Mouse (Mus musculus) forebrain, embryonic 16.5 days (tissue): ENCODE results near the gene Tm9sf2. TPM values are rescaled to one million over a fixed set of nuclear protein-coding genes. Genes with fewer than 3 reads are reported as not detected.

Source experiments
- ATAC-seq: fragments of 200-750 bp; cut with Nextera tagmentation; 2 replicates; pipeline ENCODE4 v1.8.0; 2017; ENCODE audit warnings: mild to moderate bottlenecking, moderate library complexity
- H3K27ac ChIP-seq: fragments of 300-500 bp; sonication (generic); 2 replicates; pipeline ENCODE4 v1.5.1; 2014; ENCODE audit warnings: low read length, control low read depth
- H3K27me3 ChIP-seq: fragments of 300-500 bp; sonication (generic); replicated peaks from 2 replicates; pipeline ENCODE4 v1.6.1; 2014; ENCODE audit warnings: low read length; ENCODE audit not compliant: control insufficient read depth, insufficient read depth
- H3K36me3 ChIP-seq: fragments of 300-500 bp; sonication (generic); 2 replicates; pipeline ENCODE4 v1.6.1; 2014; ENCODE audit not compliant: control insufficient read depth, insufficient read depth
- H3K4me1 ChIP-seq: fragments of 300-500 bp; sonication (generic); replicated peaks from 2 replicates; pipeline ENCODE4 v1.6.1; 2014; ENCODE audit warnings: low read length; ENCODE audit not compliant: control insufficient read depth, insufficient read depth
- H3K4me2 ChIP-seq: fragments of 300-500 bp; sonication (generic); 2 replicates; pipeline ENCODE4 v1.6.1; 2014; ENCODE audit warnings: mild to moderate bottlenecking, low read length, control low read depth
- H3K4me3 ChIP-seq: fragments of 300-500 bp; sonication (generic); replicated peaks from 2 replicates; pipeline ENCODE4 v1.5.1; 2014; ENCODE audit warnings: mild to moderate bottlenecking, low read length, control low read depth
- H3K9ac ChIP-seq: fragments of 300-500 bp; sonication (generic); replicated peaks from 2 replicates; pipeline ENCODE4 v1.6.1; 2014; ENCODE audit warnings: low read depth, low read length, control low read depth
- H3K9me3 ChIP-seq: fragments of 300-500 bp; sonication (generic); 2 replicates; pipeline ENCODE4 v1.6.1; 2016; ENCODE audit warnings: low read length; ENCODE audit not compliant: control insufficient read depth
- WGBS: fragments of 180-500 bp; shearing (Covaris S2); extraction: QIAGEN DNeasy Blood & Tissue Kit; methylation state at CpG from one replicate; pipeline ENCODE4 v1.1.7; 2014; 5-methylcytosine and 5-hydroxymethylcytosine counted together
- polyA plus RNA-seq: library from polyadenylated mRNA; unstranded; fragments of >200 nt; fragmentation: Nextera tagmentation; extraction: Ambion mirVana; gene quantifications from 2 replicates; pipeline ENCODE4 v1.2.1, GENCODE M21; 2015

Tm9sf2 gene
- polyA plus RNA-seq, 1 experiment from 2014 or later, result 114 TPM

DNA sequence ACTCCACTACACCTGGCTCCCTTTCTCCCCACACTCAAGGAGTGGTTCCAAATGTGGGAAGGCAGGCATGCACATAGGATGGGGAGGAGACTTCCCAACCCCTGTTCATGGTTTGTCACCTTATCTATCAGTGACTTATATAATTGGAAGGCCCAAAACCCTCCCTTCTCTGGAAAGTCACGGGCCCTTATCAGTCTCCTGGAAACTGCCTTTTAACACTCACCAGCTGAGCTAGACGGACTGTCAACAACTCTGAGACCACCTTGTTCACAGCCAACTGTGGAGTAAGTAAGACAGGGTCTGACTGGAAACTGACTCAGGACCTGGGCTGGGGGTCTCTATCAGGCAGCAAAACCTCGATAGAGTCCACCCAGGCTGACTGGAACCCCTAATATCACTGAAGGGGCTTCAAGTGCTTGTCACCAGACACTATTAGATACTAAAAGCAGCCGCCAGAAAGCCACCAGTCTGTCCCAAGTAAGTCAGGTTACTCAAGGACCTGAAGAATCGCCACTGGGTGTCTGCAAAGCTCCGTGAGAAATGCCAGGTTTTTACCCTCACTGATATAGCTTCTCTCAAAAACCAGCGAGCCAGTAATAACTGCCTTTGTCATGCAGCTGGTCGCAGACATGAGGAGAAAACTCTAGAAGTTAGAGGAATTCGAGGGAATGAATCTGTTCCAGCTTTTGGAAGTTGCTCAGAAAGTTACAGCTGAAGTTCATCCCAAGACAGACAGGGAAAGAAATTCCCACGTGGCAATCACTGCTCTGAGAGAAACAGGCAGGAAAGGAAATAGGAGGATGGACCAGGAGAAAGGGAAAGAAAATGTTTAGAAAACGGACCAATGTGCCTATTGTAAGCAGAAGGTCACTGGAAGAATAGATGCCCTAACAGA lies 37.8 kb upstream of the Tm9sf2 start:
- no peak for ATAC-seq
- no peaks in the 10 kb centered on the region for H3K4me1 ChIP-seq
- 53% methylated on average over 11 of the region's 11 CpGs for WGBS
- H3K9ac ChIP-seq, result no peak overlapping the region
- no peaks in the 10 kb centered on the region for H3K36me3 ChIP-seq
- no peaks in the 10 kb centered on the region for H3K27me3 ChIP-seq
- H3K4me3 ChIP-seq, result no peak overlapping the region
- no peaks in the 10 kb centered on the region for H3K9me3 ChIP-seq
- H3K4me2 ChIP-seq, result no peak overlapping the region
- H3K27ac ChIP-seq, result no peak overlapping the region

- no peak for ATAC-seq
- Histone ChIP-seq H3K27ac (no peak overlapping the region), H3K36me3 (no peaks in the 10 kb centered on the region), H3K9me3 (no peaks in the 10 kb centered on the region), H3K4me2 (no peak overlapping the region), H3K9ac (no peak overlapping the region), H3K27me3 (no peaks in the 10 kb centered on the region), H3K4me3 (no peak overlapping the region), H3K4me1 (no peaks in the 10 kb centered on the region)
- 91% methylated on average over 3 of the region's 3 CpGs for WGBS
Measured at GRCm38 (mm10) chr14:122069948-122070347, 36.9 kb upstream of the Tm9sf2 start.

DNA sequence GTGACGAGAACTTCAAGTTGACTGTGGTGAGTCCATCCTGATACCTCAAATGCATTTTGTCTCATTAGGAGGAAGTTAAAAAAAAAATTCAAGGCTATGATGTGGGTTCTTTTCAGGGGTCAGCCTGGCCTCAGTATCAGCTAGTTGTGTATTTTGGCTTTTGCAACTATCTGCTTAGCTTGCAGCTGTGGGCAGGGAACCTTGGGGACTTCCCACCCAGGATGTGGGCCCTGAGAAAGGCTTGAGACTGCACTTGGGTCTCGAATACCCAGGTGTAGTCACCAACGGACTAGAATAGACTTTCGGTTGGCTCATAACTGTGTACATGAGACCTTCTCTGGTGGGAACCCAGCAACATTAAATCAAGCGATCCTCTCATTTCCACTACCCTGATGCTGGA lies 33.4 kb upstream of the Tm9sf2 start:
- Histone ChIP-seq H3K27me3 (no peaks in the 10 kb centered on the region), H3K9ac (no peak overlapping the region), H3K4me3 (no peak overlapping the region), H3K27ac (no peak overlapping the region), H3K4me2 (no peak overlapping the region), H3K4me1 (no peaks in the 10 kb centered on the region), H3K9me3 (no peaks in the 10 kb centered on the region), H3K36me3 (no peaks in the 10 kb centered on the region)
- ATAC-seq, result no peak
- WGBS, result 95% methylated on average over 5 of the region's 5 CpGs

- Histone ChIP-seq H3K4me3 (no peak overlapping the region), H3K9me3 (no peaks in the 10 kb centered on the region), H3K4me1 (no peaks in the 10 kb centered on the region), H3K27me3 (no peaks in the 10 kb centered on the region), H3K27ac (no peak overlapping the region), H3K36me3 (no peaks in the 10 kb centered on the region), H3K4me2 (no peak overlapping the region), H3K9ac (no peak overlapping the region)
- no peak for ATAC-seq
- 73% methylated on average over 10 of the region's 10 CpGs for WGBS
Measured at GRCm38 (mm10) chr14:122074360-122074759, 32.5 kb upstream of the Tm9sf2 start.

- H3K27ac ChIP-seq, result no peak overlapping the region
- WGBS, result 91% methylated on average over 21 of the region's 21 CpGs
- H3K36me3 ChIP-seq, result no peaks in the 10 kb centered on the region
- no peaks in the 10 kb centered on the region for H3K9me3 ChIP-seq
- no peaks in the 10 kb centered on the region for H3K27me3 ChIP-seq
- no peak for ATAC-seq
- H3K9ac ChIP-seq, result no peak overlapping the region
- no peak overlapping the region for H3K4me2 ChIP-seq
- H3K4me1 ChIP-seq, result no peaks in the 10 kb centered on the region
- H3K4me3 ChIP-seq, result no peak overlapping the region
Measured at GRCm38 (mm10) chr14:122075485-122076200, 31.2 kb upstream of the Tm9sf2 start.

GRCm38 (mm10) chr14:122077017-122077416 lies 29.8 kb upstream of the Tm9sf2 start:
- Histone ChIP-seq H3K4me1 (no peaks in the 10 kb centered on the region), H3K4me3 (no peak overlapping the region), H3K4me2 (no peak overlapping the region), H3K9ac (no peak overlapping the region), H3K27ac (no peak overlapping the region), H3K9me3 (no peaks in the 10 kb centered on the region), H3K36me3 (no peaks in the 10 kb centered on the region), H3K27me3 (no peaks in the 10 kb centered on the region)
- no peak for ATAC-seq
- WGBS, result 79% methylated on average over 3 of the region's 3 CpGs

DNA sequence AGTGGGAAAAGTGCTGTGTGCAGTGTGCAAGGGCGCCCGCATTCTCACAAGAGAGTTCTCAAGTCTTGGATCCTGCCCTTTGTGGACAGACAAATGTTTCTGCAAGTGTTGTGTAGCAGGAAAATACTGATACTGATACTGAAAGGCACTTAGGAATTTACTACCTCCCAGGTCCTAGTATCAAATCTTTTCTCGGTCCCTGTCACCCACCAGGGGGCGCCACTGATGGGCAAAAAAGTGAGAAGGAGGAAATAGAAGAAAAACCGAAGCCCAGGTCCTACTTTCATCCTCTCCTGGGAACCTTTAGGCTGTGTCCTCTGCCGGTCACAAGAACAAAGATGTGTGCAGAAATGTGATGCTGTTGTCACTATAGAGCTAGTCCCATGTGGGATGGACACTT lies 27.4 kb upstream of the Tm9sf2 start:
- Histone ChIP-seq H3K36me3 (no peaks in the 10 kb centered on the region), H3K27me3 (no peaks in the 10 kb centered on the region), H3K9ac (no peak overlapping the region), H3K4me3 (no peak overlapping the region), H3K4me2 (no peak overlapping the region), H3K9me3 (no peaks in the 10 kb centered on the region), H3K4me1 (no peaks in the 10 kb centered on the region), H3K27ac (no peak overlapping the region)
- ATAC-seq, result no peak
- 42% methylated on average over 6 of the region's 6 CpGs for WGBS

- Histone ChIP-seq H3K4me1 (no peaks in the 10 kb centered on the region), H3K36me3 (no peaks in the 10 kb centered on the region), H3K9me3 (no peaks in the 10 kb centered on the region), H3K4me3 (no peak overlapping the region), H3K27ac (no peak overlapping the region), H3K4me2 (no peak overlapping the region), H3K27me3 (no peaks in the 10 kb centered on the region), H3K9ac (no peak overlapping the region)
- 84% methylated on average over 5 of the region's 5 CpGs for WGBS
- ATAC-seq, result no peak
Measured at GRCm38 (mm10) chr14:122079921-122080320, 26.9 kb upstream of the Tm9sf2 start.

DNA sequence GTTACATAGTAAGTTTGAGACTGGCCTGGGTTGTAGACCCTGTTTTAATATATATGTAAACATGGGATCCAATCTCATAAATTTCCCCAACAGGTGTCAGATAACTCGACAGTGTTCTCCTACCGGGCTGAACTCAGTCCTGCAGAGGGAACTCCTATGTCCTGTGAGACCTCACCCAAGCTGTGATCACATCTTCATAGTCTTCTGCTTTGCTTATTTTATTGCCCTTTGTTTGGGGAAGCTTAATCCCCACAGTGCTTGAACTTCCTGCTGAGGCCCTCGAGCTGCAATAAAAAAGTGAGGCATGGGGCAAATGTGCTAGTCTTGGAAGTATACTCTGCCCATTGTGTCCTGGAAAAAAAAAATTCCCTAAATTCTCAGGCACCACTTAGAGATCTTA lies 25.5 kb upstream of the Tm9sf2 start:
- Histone ChIP-seq H3K27me3 (no peaks in the 10 kb centered on the region), H3K4me2 (no peak overlapping the region), H3K27ac (no peak overlapping the region), H3K4me1 (no peaks in the 10 kb centered on the region), H3K36me3 (no peaks in the 10 kb centered on the region), H3K4me3 (no peak overlapping the region), H3K9ac (no peak overlapping the region), H3K9me3 (no peaks in the 10 kb centered on the region)
- no peak for ATAC-seq
- WGBS, result 49% methylated on average over 3 of the region's 3 CpGs
